Mouse (Mus musculus): Measurements from ENCODE around the gene Dagla. TPM values are rescaled to one million over a fixed set of nuclear protein-coding genes. Genes with fewer than 3 reads are reported as not detected.

The Dagla gene
- polyA plus RNA-seq, 1 experiment = 24.8 TPM

DNA sequence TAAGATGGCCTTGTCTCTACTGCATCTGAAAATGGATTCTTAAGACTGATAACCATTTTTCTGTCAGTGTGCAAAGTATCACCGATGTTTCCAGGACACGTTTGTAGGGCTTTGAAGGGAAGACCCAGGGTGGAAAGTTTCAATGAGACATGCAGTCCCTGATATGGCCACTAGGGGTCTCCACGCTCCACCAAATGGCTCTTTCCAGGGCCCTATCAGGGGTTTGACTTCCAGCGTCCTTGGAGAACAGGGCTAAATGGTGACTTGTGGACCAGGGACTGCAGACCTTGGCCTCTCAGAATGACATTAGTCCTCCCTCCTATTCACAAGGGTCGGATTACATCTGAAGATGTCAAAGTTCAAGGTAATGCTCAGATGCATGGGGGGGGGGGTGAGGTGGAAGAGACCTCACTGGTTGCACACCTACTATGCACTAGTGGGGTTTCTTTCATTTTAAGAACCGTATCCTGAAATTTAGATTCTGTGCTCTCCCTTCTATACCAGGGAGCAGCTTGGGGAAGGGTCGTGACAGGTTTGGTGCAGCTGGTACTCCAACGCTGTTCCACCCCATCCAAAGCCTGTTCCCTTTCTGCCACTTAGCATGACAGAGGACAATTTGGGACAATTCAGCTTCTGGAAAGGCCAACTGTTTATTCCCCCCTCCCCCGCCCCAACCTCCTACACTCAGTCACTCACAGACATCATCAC, 29.0 kb upstream of the Dagla start:
- TF ChIP-seq CTCF (IDR thresholded peaks at IDR 0.05; ENCODE audit: borderline replicate concordance, extremely low read depth, insufficient read depth, insufficient read length) (peak; percentile 97), POLR2A (IDR thresholded peaks at IDR 0.05; ENCODE audit: borderline replicate concordance, extremely low read depth, insufficient read depth, insufficient read length, poor library complexity, severe bottlenecking) (no peak)
- peak; percentile 78 for DNase-seq (ENCODE audit: low read depth)

DNA sequence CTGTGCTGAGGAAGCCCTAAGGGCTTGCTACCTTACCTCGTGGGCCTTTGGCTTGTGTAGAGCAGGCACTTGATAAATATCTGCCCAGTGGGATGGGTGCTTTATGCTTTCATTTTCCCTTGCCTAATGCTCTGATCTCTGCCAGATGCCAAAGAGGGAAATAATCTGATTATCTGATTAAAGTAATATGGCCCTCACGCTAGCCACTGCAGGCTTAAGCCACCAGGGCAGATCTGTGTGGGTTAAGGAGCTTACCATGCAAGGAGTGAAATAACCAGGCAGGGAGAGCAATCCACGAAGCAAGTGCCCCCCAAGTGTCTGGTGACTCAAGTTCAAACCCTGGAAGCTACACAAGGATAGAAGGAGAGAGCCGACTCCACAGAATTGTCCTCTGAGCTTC, 27.0 kb upstream of the Dagla start:
- DNase-seq (ENCODE audit: low read depth) = no peak
- no peak for TF ChIP-seq POLR2A (IDR thresholded peaks at IDR 0.05; ENCODE audit: borderline replicate concordance, extremely low read depth, insufficient read depth, insufficient read length, poor library complexity, severe bottlenecking)

DNA sequence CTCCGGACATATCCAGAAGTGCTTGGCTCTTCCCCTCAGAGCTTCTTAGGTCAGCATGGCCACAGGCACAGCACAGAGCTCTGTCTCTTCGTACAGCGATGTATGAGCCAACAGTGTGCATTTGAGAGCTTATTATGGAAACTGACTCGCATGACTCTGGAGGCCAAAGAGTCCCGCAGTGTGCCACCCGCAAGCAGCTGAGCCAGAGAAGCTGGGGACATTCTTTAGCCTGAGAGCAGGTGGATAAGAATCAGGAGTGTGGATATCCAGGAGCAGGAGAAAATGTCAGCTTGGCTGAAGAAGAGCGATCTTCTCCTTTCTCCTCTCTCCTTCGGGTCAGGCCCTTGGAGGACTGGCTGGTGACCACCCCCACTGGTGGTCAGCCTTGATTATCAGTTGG, 24.4 kb upstream of the Dagla start:
- no peak for DNase-seq (ENCODE audit: low read depth)

DNA sequence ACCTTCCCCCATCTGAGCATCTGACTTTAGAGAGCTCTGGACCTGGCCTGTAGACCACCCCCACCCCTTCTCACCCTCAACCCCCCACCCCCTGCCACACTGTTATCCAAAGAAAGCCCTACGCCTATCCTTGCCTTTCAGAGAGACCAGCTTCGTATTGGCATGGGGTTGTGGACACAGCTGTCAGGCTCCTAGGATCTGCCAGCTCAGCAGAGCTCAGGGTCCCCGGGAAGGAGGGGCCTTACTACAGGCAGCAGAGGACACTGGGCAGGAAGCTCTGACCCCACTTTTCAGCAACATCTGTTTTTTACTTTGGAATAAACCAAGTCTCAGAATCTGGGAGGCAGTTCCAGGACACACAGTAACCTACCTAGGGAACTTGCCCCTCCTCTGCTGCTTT, 21.9 kb upstream of the Dagla start:
- peak; percentile 28 for DNase-seq (ENCODE audit: low read depth)

More for the DNA sequence above, 24.4 kb upstream of the Dagla start:
- no peak for TF ChIP-seq CTCF (IDR thresholded peaks at IDR 0.05; ENCODE audit: borderline replicate concordance, extremely low read depth, insufficient read depth, insufficient read length)

DNA sequence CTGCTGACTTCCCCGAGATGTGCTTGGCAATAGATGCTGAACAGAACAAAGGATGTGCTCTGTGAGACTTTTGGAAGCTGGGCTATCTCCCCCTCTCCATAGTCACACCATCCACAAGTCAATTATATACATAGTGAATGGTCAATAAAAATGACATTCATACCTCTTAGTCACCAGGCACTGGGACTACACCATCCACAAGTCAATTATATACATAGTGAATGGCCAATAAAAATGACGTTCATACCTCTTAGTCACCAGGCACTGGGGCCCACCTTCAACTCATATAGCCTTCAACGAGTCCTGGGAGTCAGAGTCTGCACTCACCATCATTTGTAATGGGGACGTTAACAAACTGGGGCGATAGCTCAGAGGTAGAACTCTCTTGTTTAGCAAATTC, 19.2 kb upstream of the Dagla start:
- TF ChIP-seq POLR2A (IDR thresholded peaks at IDR 0.05; ENCODE audit: borderline replicate concordance, extremely low read depth, insufficient read depth, insufficient read length, poor library complexity, severe bottlenecking) = no peak
- no peak for TF ChIP-seq CTCF (IDR thresholded peaks at IDR 0.05; ENCODE audit: borderline replicate concordance, extremely low read depth, insufficient read depth, insufficient read length)

More for the DNA sequence above, 21.9 kb upstream of the Dagla start:
- TF ChIP-seq CTCF (IDR thresholded peaks at IDR 0.05; ENCODE audit: borderline replicate concordance, extremely low read depth, insufficient read depth, insufficient read length) (no peak), POLR2A (IDR thresholded peaks at IDR 0.05; ENCODE audit: borderline replicate concordance, extremely low read depth, insufficient read depth, insufficient read length, poor library complexity, severe bottlenecking) (no peak)

DNA sequence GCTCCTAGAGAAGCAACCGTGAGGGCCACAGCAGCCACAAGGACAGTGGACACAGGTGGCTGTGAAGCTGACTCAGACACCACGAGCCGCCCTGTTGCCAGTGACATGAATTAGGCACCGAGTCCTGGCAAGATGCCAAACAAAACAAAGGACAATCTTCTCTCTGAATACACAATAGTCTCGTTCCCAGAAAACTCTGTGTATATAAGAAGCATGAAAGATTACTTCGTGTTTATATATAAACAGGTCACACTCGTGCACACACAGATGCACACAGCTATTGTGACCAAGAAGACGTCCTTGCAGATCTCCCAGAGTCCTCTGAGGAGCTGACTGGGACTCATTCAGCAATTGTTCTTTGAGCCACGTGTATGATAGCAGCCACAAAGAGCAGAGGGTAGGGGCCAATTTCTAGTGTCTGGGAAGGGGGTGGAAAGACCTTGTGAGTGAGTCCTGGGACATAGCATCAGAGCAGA, 18.7 kb upstream of the Dagla start:
- TF ChIP-seq POLR2A (IDR thresholded peaks at IDR 0.05; ENCODE audit: borderline replicate concordance, extremely low read depth, insufficient read depth, insufficient read length, poor library complexity, severe bottlenecking) (no peak), CTCF (IDR thresholded peaks at IDR 0.05; ENCODE audit: borderline replicate concordance, extremely low read depth, insufficient read depth, insufficient read length) (no peak)
- peak; percentile 69 for DNase-seq (ENCODE audit: low read depth)

More for the DNA sequence above, 19.2 kb upstream of the Dagla start:
- no peak for DNase-seq (ENCODE audit: low read depth)

DNA sequence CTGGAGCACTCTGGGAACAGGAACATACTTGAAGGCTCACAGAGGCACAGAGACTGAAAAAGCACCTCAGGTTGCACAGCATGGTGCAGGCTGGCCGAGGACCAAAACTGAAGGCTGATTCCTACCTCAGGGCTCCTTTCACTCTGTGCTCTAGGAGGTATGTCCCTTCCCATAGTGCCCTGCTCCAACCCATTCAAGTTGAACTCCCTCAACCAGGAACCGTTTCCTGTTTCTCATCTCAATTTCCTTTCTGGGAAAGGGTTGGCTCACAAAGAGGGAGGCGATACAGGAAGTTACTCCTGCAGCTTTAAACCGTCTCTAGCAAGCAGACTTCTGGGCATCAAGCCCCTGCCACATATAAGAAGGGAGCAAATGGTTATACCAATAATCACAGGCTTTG, 13.1 kb upstream of the Dagla start:
- TF ChIP-seq POLR2A (IDR thresholded peaks at IDR 0.05; ENCODE audit: borderline replicate concordance, extremely low read depth, insufficient read depth, insufficient read length, poor library complexity, severe bottlenecking) = no peak
- no peak for TF ChIP-seq CTCF (IDR thresholded peaks at IDR 0.05; ENCODE audit: borderline replicate concordance, extremely low read depth, insufficient read depth, insufficient read length)
- no peak for DNase-seq (ENCODE audit: low read depth)

DNA sequence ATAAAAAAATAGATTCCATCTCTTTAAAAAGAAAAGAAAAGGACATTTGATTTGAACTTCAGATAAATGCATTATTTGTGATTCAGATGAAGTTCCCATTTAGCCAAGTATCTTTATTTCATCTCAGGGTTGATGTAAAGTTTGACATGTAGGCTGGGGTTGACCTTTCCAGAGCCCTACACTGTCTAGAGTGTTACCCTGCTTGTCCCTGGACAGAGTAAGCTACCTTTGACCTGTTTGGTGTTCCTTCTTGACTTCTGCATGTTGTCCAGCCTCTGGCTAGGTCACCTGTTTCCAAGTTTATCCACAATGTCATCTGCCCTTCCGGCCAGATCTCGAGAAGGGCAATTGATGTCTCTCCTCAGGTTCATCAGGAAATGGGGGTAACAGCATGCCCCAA, 12.7 kb upstream of the Dagla start:
- TF ChIP-seq CTCF (IDR thresholded peaks at IDR 0.05; ENCODE audit: borderline replicate concordance, extremely low read depth, insufficient read depth, insufficient read length) (no peak), POLR2A (IDR thresholded peaks at IDR 0.05; ENCODE audit: borderline replicate concordance, extremely low read depth, insufficient read depth, insufficient read length, poor library complexity, severe bottlenecking) (no peak)

DNA sequence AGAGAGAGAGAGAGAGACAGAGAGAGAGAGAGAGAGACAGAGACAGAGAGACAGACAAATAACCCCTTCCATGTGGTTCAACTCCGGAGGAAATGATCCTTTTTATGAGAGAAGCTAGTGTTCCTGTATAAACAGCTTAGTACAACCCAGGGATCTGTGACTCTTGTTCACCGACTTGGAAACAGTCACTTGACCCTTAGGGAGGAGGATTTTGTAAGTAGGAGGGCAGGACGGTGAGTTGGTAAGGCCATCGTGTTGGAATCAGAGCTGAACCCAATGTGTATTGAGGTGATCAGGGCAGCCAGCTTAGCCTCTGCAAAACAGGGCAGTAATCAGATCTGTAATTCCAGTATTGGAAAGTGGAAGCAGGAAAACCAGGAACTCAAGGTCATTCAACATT, 12.3 kb upstream of the Dagla start:
- no peak for DNase-seq (ENCODE audit: low read depth)
- no peak for TF ChIP-seq CTCF (IDR thresholded peaks at IDR 0.05; ENCODE audit: borderline replicate concordance, extremely low read depth, insufficient read depth, insufficient read length)
- TF ChIP-seq POLR2A (IDR thresholded peaks at IDR 0.05; ENCODE audit: borderline replicate concordance, extremely low read depth, insufficient read depth, insufficient read length, poor library complexity, severe bottlenecking) = no peak

More for the DNA sequence above, 12.7 kb upstream of the Dagla start:
- DNase-seq (ENCODE audit: low read depth) = no peak

DNA sequence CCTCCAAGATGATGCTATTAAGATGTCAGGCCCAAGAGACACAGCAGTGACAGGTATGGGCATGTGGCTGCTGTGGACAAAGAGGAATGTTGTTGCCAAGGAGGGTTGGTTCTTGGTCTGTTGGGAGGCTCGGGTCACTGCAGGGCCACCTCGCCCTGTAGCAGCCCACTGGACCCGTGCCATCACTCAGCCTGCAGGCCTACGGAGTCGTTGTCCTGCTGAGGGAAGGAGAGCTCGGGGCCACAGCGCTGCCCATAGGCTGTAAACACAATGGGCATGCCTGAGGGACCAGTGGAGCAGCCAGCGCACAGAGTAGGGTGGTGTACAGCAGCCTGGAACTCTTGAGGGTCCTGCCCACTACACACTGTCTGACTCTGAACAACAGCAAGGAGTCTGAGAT, 7.4 kb upstream of the Dagla start:
- TF ChIP-seq POLR2A (IDR thresholded peaks at IDR 0.05; ENCODE audit: borderline replicate concordance, extremely low read depth, insufficient read depth, insufficient read length, poor library complexity, severe bottlenecking) = no peak
- no peak for TF ChIP-seq CTCF (IDR thresholded peaks at IDR 0.05; ENCODE audit: borderline replicate concordance, extremely low read depth, insufficient read depth, insufficient read length)
- DNase-seq (ENCODE audit: low read depth) = no peak

DNA sequence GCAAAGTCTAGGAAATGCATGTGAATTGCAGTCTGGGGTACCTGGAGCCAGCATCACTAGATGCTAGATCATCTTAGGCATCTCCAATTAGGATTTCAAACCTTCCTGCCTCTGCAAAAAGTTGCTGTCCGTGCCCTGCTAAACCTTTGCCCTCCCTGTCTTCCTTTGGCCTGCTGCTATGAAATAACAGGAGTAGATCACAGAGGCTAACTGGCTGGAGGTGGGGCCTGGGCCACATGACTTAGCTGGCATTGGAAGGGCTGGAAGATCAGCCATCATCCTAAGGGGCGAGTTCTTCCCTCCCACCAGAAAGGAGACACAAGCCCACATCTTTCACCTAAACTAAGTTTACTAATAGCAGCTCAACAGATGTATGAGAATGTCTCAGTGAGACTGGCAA, 4.3 kb upstream of the Dagla start:
- DNase-seq (ENCODE audit: low read depth) = no peak
- no peak for TF ChIP-seq CTCF (IDR thresholded peaks at IDR 0.05; ENCODE audit: borderline replicate concordance, extremely low read depth, insufficient read depth, insufficient read length)
- TF ChIP-seq POLR2A (IDR thresholded peaks at IDR 0.05; ENCODE audit: borderline replicate concordance, extremely low read depth, insufficient read depth, insufficient read length, poor library complexity, severe bottlenecking) = no peak

DNA sequence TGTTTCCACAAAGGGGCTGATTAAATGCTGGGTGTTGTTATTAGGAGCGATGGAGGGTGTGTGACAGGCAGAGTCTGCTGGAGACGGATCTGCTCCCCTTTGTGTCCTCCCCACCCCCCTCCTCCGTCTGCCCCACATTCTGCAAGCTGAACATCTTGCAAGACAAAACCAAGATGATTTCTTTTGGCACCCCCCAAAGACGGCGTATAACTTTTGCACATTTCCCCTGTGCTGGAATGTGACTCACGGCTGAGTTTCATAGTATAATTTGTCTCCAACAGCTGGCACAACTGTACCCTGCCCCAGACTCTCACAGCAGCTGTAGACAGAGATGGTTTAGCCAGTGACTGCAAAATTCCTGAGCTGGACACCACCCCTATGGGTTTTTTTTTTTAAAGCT, 3.3 kb upstream of the Dagla start:
- DNase-seq (ENCODE audit: low read depth) = peak; percentile 59

More for the DNA sequence above, 3.3 kb upstream of the Dagla start:
- TF ChIP-seq POLR2A (IDR thresholded peaks at IDR 0.05; ENCODE audit: borderline replicate concordance, extremely low read depth, insufficient read depth, insufficient read length, poor library complexity, severe bottlenecking) (no peak), CTCF (IDR thresholded peaks at IDR 0.05; ENCODE audit: borderline replicate concordance, extremely low read depth, insufficient read depth, insufficient read length) (no peak)
